Mouse (Mus musculus): Measurements from ENCODE around the gene Srd5a2. TPM values are rescaled to one million over a fixed set of nuclear protein-coding genes. Genes with fewer than 3 reads are reported as not detected.
"Not testable (repeated sequence)": the region's sequence is repeated elsewhere in the genome, so short reads cannot be mapped to it uniquely, and the experiment has no call there.

Gene Srd5a2
- polyA plus RNA-seq (2014; fragmentation: Nextera tagmentation; extraction: Ambion mirVana), result not detected in 2 replicates

DNA sequence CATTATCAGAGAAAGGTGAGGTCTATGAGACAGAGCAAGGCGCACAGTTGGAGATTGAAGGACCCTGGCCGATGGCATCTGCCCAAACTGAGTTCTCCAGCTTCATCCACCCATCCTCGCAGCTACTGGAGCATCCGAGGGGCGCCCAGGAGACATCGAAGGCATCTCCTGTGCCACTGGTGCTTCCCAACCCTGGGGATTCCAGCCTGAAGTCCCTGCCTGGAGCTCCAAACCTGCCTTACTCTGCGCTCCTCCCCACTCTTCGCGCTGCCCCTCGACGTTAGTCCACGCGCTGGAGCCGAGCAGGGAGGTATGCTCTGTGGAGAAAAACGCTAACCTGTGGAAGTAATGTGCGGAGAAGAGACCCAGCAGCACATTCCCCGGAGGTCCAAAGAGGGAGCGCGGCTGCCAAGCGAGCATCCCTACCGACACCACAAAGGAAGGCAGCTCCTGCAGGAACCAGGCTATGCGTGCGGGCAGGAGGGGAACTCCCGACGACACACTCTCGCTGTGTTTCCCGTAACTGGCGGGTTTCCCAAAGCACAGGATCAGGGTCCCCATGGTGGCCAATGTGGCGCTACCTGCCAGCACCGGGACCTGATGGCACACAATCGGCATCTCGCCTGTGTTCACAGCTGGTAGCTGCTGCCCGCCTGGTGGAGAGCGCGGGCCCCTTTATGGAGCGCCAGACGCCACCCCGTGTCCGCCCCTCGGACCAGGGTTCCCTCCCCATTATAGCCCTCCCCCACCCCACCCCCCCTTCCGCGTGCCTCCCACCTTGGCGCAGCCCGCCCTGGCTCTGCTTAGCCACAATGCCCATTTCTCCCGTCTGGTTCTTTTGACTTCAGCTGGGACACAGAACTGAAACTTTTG lies at the start of gene Srd5a2:
TSS of gene Srd5a2 (minus strand) at position 707 of the 873 bp plus-strand sequence.
- Histone ChIP-seq H3K27ac (ENCODE audit: low read depth, low read length) (no peak within 1 kb of the TSS), H3K4me3 (ENCODE audit: low read depth, low read length) (peak within 1 kb of the TSS; percentile 28), H3K27me3 (replicated peaks; ENCODE audit: control insufficient read depth, insufficient read depth, low read length) (peaks cover 39% of the 10 kb centered on the region), H3K9ac (ENCODE audit: low read length) (peak within 1 kb of the TSS; percentile 25; the same call in 1 of the 2 replicates), H3K4me1 (ENCODE audit: control insufficient read depth, insufficient read depth, low read length) (0 out of 2 replicates have a peak, but pooled peaks cover 2% of the 10 kb centered on the region), H3K9me3 (replicated peaks; ENCODE audit: control insufficient read depth, low read length) (no peaks in the 10 kb centered on the region), H3K4me2 (ENCODE audit: low read length) (peak within 1 kb of the TSS; percentile 52), H3K36me3 (ENCODE audit: control insufficient read depth, insufficient read depth, low read length) (no peaks in the 10 kb centered on the region)
- WGBS, result 1% methylated on average over 41 of the region's 45 CpGs
- ATAC-seq, result peak; percentile 46; the same call in 1 of the 2 replicates
- peak; percentile 35 for DNase-seq (ENCODE audit: low spot score)

DNA sequence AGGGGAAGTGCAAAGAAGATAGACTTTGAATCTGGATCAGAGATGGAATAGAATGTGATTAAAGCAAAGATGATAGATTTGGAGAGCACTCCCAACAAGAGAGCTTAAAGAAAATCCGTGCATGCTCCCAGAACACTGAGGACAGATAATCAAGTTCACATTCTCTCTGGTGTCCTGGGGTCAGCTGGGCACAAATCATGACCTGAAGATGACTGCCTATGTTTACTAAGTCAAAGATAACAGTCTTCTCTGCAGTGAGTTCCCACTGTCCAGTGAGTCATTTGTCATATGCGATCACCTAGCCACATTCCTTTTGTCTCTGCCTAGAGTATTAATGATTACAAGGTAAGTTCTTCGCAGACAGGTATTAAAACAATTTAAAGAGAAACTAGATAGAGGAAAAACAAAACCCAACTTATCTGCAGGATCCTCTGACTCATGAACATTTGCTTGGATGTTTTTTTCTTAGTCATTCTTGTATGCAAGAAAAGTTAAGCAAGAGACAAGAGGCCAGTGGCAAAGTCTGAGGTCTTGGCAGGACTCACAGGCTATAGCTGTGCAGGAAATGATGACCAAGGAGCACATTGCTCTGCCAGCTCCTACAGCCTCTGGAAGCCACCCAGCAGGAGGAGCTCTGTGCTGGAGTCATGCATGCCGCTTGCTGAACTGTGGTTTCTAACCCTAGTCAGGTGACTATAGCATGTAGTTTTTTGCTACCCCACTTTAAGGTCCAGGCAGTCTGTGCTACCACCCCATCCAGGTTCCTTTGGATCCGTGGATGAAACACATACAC lies 41.4 kb upstream of the Srd5a2 start:
- WGBS, result 87% methylated on average over 5 of the region's 5 CpGs
- Histone ChIP-seq H3K4me1 (ENCODE audit: control insufficient read depth, insufficient read depth, low read length) (no peaks in the 10 kb centered on the region), H3K4me2 (ENCODE audit: low read length) (no peak overlapping the region), H3K9ac (ENCODE audit: low read length) (no peak overlapping the region), H3K4me3 (ENCODE audit: low read depth, low read length) (no peak overlapping the region), H3K27ac (ENCODE audit: low read depth, low read length) (no peak overlapping the region), H3K27me3 (replicated peaks; ENCODE audit: control insufficient read depth, insufficient read depth, low read length) (no peaks in the 10 kb centered on the region), H3K9me3 (replicated peaks; ENCODE audit: control insufficient read depth, low read length) (no peaks in the 10 kb centered on the region), H3K36me3 (ENCODE audit: control insufficient read depth, insufficient read depth, low read length) (no peaks in the 10 kb centered on the region)
- DNase-seq (ENCODE audit: low spot score) (no peak), ATAC-seq (no peak)

- no peak for ATAC-seq
- Histone ChIP-seq H3K4me2 (ENCODE audit: low read length) (no peak overlapping the region), H3K4me1 (ENCODE audit: control insufficient read depth, insufficient read depth, low read length) (no peaks in the 10 kb centered on the region), H3K27me3 (replicated peaks; ENCODE audit: control insufficient read depth, insufficient read depth, low read length) (no peaks in the 10 kb centered on the region), H3K27ac (ENCODE audit: low read depth, low read length) (no peak overlapping the region), H3K9ac (ENCODE audit: low read length) (no peak overlapping the region), H3K36me3 (ENCODE audit: control insufficient read depth, insufficient read depth, low read length) (no peaks in the 10 kb centered on the region), H3K4me3 (ENCODE audit: low read depth, low read length) (no peak overlapping the region), H3K9me3 (replicated peaks; ENCODE audit: control insufficient read depth, low read length) (no peaks in the 10 kb centered on the region)
- no peak for DNase-seq (ENCODE audit: low spot score)
- WGBS, result 92% methylated on average over 2 of the region's 2 CpGs
These were observed 40.3 kb upstream of the Srd5a2 start for GRCm38 (mm10) chr17:74088016-74088415.

DNA sequence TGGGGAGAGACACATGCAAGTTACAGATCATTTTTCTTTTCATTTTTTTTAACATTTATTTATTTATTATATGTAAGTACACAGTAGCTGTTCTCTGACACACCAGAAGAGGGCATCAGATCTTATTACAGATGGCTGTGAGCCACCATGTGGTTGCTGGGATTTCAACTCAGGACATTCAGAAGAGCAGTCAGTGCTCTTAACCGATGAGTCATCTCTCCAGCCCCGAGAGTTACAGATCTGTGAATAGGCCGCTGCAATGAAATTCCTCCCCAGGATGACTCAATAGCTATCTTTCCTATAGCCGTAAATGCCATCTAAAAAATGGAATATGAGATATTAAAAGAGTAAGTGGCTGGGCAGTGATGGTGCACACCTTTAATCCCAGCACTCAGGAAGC lies 35.7 kb upstream of the Srd5a2 start:
- H3K36me3 ChIP-seq (ENCODE audit: control insufficient read depth, insufficient read depth, low read length), result no peaks in the 10 kb centered on the region
- H3K4me1 ChIP-seq (ENCODE audit: control insufficient read depth, insufficient read depth, low read length), result no peaks in the 10 kb centered on the region
- H3K9ac ChIP-seq (ENCODE audit: low read length), result no peak overlapping the region
- no peak overlapping the region for H3K4me3 ChIP-seq (ENCODE audit: low read depth, low read length)
- DNase-seq (ENCODE audit: low spot score) (no peak), ATAC-seq (no peak)
- H3K27me3 ChIP-seq (replicated peaks; ENCODE audit: control insufficient read depth, insufficient read depth, low read length), result no peaks in the 10 kb centered on the region
- 94% methylated on average over 4 of the region's 4 CpGs for WGBS
- H3K27ac ChIP-seq (ENCODE audit: low read depth, low read length), result no peak overlapping the region
- no peak overlapping the region for H3K4me2 ChIP-seq (ENCODE audit: low read length)
- no peaks in the 10 kb centered on the region for H3K9me3 ChIP-seq (replicated peaks; ENCODE audit: control insufficient read depth, low read length)

- WGBS, result 91% methylated on average over 6 of the region's 6 CpGs
- Histone ChIP-seq H3K9ac (ENCODE audit: low read length) (no peak overlapping the region), H3K27me3 (replicated peaks; ENCODE audit: control insufficient read depth, insufficient read depth, low read length) (no peaks in the 10 kb centered on the region), H3K4me2 (ENCODE audit: low read length) (no peak overlapping the region), H3K9me3 (replicated peaks; ENCODE audit: control insufficient read depth, low read length) (no peaks in the 10 kb centered on the region), H3K4me3 (ENCODE audit: low read depth, low read length) (no peak overlapping the region), H3K36me3 (ENCODE audit: control insufficient read depth, insufficient read depth, low read length) (no peaks in the 10 kb centered on the region), H3K4me1 (ENCODE audit: control insufficient read depth, insufficient read depth, low read length) (no peaks in the 10 kb centered on the region), H3K27ac (ENCODE audit: low read depth, low read length) (no peak overlapping the region)
- ATAC-seq (no peak), DNase-seq (ENCODE audit: low spot score) (no peak)
These were observed 32.4 kb upstream of the Srd5a2 start for GRCm38 (mm10) chr17:74080076-74080615.

DNA sequence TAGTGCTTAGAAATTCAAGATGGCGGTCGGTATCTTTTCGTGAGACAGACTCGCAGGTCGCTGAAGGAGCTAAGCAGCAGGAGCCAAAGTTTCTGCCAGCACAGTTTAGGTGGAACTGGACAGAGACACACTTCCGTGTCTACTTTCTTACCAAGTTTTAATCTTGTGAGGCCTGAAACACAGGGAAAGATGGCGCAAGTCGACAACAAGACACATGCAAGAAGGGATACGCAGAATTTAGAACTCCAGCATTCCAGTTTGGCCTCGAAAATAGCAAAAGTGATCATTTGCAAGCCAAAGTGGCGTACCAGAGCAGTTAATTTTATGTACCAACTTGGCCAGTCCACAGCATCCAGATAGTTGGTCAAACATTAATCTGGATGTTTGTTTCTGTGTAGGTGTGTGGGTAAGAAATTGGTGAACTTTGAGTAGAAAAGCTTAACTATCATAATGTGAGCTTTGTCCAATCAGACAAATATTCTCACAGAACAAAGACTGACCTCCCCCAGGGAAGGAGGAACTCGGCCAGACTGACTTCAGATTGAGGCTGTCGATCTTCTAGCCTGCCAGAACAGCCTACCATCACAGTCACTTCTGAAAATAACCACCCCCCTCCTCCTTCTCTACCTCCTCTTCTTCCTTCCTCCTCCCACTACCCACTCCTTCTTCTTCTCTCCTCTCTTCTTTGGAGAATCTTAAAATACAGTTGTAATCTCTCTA lies 31.2 kb upstream of the Srd5a2 start:
- Histone ChIP-seq H3K4me3 (ENCODE audit: low read depth, low read length) (no peak overlapping the region), H3K9ac (ENCODE audit: low read length) (no peak overlapping the region), H3K27ac (ENCODE audit: low read depth, low read length) (no peak overlapping the region), H3K4me1 (ENCODE audit: control insufficient read depth, insufficient read depth, low read length) (no peaks in the 10 kb centered on the region), H3K36me3 (ENCODE audit: control insufficient read depth, insufficient read depth, low read length) (no peaks in the 10 kb centered on the region), H3K4me2 (ENCODE audit: low read length) (no peak overlapping the region), H3K27me3 (replicated peaks; ENCODE audit: control insufficient read depth, insufficient read depth, low read length) (no peaks in the 10 kb centered on the region), H3K9me3 (replicated peaks; ENCODE audit: control insufficient read depth, low read length) (no peaks in the 10 kb centered on the region)
- DNase-seq (ENCODE audit: low spot score), result no peak
- 89% methylated on average over 13 of the region's 13 CpGs for WGBS
- ATAC-seq, result no peak

DNA sequence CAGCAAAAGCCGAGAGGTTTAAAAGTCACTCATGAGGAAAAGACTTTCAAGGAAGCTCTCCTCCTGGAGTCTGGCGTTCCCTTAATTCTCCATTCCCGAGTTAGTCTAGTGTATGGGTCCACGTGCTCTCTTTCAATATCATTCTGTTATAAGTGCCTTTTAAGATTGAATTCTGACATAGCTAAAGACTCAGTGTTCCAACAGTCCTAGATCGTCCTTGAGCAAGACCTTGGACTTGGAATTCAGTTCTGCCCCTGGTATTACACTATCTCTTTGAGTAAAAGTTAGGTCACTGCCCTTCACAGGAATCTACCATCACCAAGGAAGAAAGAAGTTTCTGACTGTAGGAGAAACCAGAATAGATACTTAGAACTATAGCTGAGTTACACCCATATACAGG lies 25.4 kb upstream of the Srd5a2 start:
- not testable (repeated sequence) for H3K4me1 ChIP-seq (ENCODE audit: control insufficient read depth, insufficient read depth, low read length); DNase-seq (ENCODE audit: low spot score); H3K27me3 ChIP-seq (replicated peaks; ENCODE audit: control insufficient read depth, insufficient read depth, low read length); H3K9ac ChIP-seq (ENCODE audit: low read length); H3K36me3 ChIP-seq (ENCODE audit: control insufficient read depth, insufficient read depth, low read length); H3K4me3 ChIP-seq (ENCODE audit: low read depth, low read length); ATAC-seq; H3K4me2 ChIP-seq (ENCODE audit: low read length); H3K9me3 ChIP-seq (replicated peaks; ENCODE audit: control insufficient read depth, low read length); H3K27ac ChIP-seq (ENCODE audit: low read depth, low read length)
- WGBS, result 91% methylated on average over 5 of the region's 5 CpGs

- H3K4me3 ChIP-seq (ENCODE audit: low read depth, low read length), result not testable (repeated sequence)
These were observed 15.0 kb upstream of the Srd5a2 start for GRCm38 (mm10) chr17:74062763-74063162.

More at GRCm38 (mm10) chr17:74062763-74063162, 15.0 kb upstream of the Srd5a2 start:
- not testable (repeated sequence) for H3K36me3 ChIP-seq (ENCODE audit: control insufficient read depth, insufficient read depth, low read length); DNase-seq (ENCODE audit: low spot score); H3K4me2 ChIP-seq (ENCODE audit: low read length); H3K9ac ChIP-seq (ENCODE audit: low read length); H3K27ac ChIP-seq (ENCODE audit: low read depth, low read length); H3K27me3 ChIP-seq (replicated peaks; ENCODE audit: control insufficient read depth, insufficient read depth, low read length); H3K4me1 ChIP-seq (ENCODE audit: control insufficient read depth, insufficient read depth, low read length); H3K9me3 ChIP-seq (replicated peaks; ENCODE audit: control insufficient read depth, low read length); ATAC-seq
- WGBS, result 86% methylated on average over 5 of the region's 5 CpGs

Measured in forebrain, embryonic 14.5 days (tissue).